ENCODE assay signal across 9 mouse cellular contexts in genomic region chr9:44916196-44916595, GRCm38 (mm10). TPM values are rescaled to one million over a fixed set of nuclear protein-coding genes. Genes with fewer than 3 reads are reported as not detected.
DNase-seq lines count a peak whose midpoint lies in the region.
"Had no signal": no experiment of that assay in that cellular context is flagged by ENCODE, and none has a peak within 500 bp of the region (broad histone marks: within the 10 kb centered on the region; RNA-seq: fewer than 3 reads in every experiment).

No protein-coding gene starts in this region.

- no peak overlapping the region for H3K27ac ChIP-seq in embryonic facial prominence, embryonic 10.5 days (replicated peaks)
- H3K27ac ChIP-seq: neural tube, embryonic 12.5 days had no signal

- peaks cover 10% of the 10 kb centered on the region for H3K4me1 ChIP-seq in embryonic facial prominence, embryonic 10.5 days

- peaks cover 19% of the 10 kb centered on the region for H3K36me3 ChIP-seq in embryonic facial prominence, embryonic 10.5 days (replicated peaks)

- DNase-seq in cerebellum, adult 18-20 months = peak; percentile 57 to 68
- no peak for DNase-seq in cerebellum, adult 11 months
- DNase-seq in layer of hippocampus, postnatal 10 days (ENCODE audit: low spot score in 2 of 2) = peak; percentile 36 to 48
- DNase-seq in layer of hippocampus, adult 9-10 months (ENCODE audit: low spot score) = no peak
- peak; percentile 75 for DNase-seq in NIH3T3 (ENCODE audit: low read depth)
- peak; percentile 23 for DNase-seq in embryonic facial prominence, embryonic 10.5 days (ENCODE audit: low spot score)
- peak; percentile 44 for DNase-seq in lung, postnatal 25 days (ENCODE audit: low spot score)
- peak; percentile 31 to 63 for DNase-seq in thymus, postnatal 10 days (ENCODE audit: low spot score in 2 of 2)

- H3K4me3 ChIP-seq in embryonic facial prominence, embryonic 10.5 days = no peak overlapping the region
- H3K4me3 ChIP-seq: neural tube, embryonic 12.5 days had no signal

- 68% methylated on average over 1 of the region's 1 CpGs for WGBS in embryonic facial prominence, embryonic 10.5 days

- no peaks in the 10 kb centered on the region for H3K9me3 ChIP-seq in embryonic facial prominence, embryonic 10.5 days
- H3K9me3 ChIP-seq: neural tube, embryonic 12.5 days had no signal

- no peaks in the 10 kb centered on the region for H3K27me3 ChIP-seq in embryonic facial prominence, embryonic 10.5 days (replicated peaks; ENCODE audit: low read depth, poor library complexity, severe bottlenecking)
- H3K27me3 ChIP-seq: neural tube, embryonic 12.5 days had no signal

RNA-seq across cellular contexts. Expression of gene Atp5l, which starts 4.3 kb away (rescaled TPM):
- 100 to 1,000 TPM; 394 to 460 TPM for total RNA-seq in layer of hippocampus, postnatal 10 days (2021)
- 499 and 516 TPM in 2 replicates for polyA plus RNA-seq in embryonic facial prominence, embryonic 10.5 days (2016; fragmentation: Nextera tagmentation; extraction: Ambion mirVana)

RNA-seq across cellular contexts. Expression of gene Kmt2a, which starts 35.1 kb away (rescaled TPM):
- total RNA-seq in layer of hippocampus, postnatal 10 days (2021) = 10 to 100 TPM; 50.5 to 54.6 TPM
- 14.1 and 14.9 TPM in 2 replicates for polyA plus RNA-seq in embryonic facial prominence, embryonic 10.5 days (2016; fragmentation: Nextera tagmentation; extraction: Ambion mirVana)

RNA-seq across cellular contexts. Expression of gene Ube4a, which starts 49.2 kb away (rescaled TPM):
- 100 to 1,000 TPM in 1 of 2 experiments, 10 to 100 TPM in 1; 92.4 to 104 TPM for total RNA-seq in layer of hippocampus, postnatal 10 days (2021)
- 23.2 and 23.7 TPM in 2 replicates for polyA plus RNA-seq in embryonic facial prominence, embryonic 10.5 days (2016; fragmentation: Nextera tagmentation; extraction: Ambion mirVana)

Comparison
In these comparisons a context has a peak if more than half of its experiments do, and no peak if none do; other contexts are left out.
1. DNase-seq: peak in cerebellum, adult 18-20 months (2 of 2), layer of hippocampus, postnatal 10 days (2 of 2), NIH3T3 (single experiment), embryonic facial prominence, embryonic 10.5 days (single experiment), lung, postnatal 25 days (single experiment) and thymus, postnatal 10 days (2 of 2); none in cerebellum, adult 11 months (single experiment) and layer of hippocampus, adult 9-10 months (single experiment).